Mouse (Mus musculus): ENCODE measurements around the gene Crip1.

- TF ChIP-seq ZC3H11A (IDR thresholded peaks at IDR 0.05; ENCODE audit: borderline replicate concordance, low read depth, low read length) (no peak), CHD2 (IDR thresholded peaks at IDR 0.05; ENCODE audit: low read depth, low read length) (no peak), ZNF384 (IDR thresholded peaks at IDR 0.05; ENCODE audit: low read depth, low read length) (no peak), HCFC1 (IDR thresholded peaks at IDR 0.05; ENCODE audit: borderline replicate concordance, insufficient read depth, low read length) (no peak), MAFK (IDR thresholded peaks at IDR 0.05; ENCODE audit: insufficient read depth, low read depth, low read length) (no peak)
Measured at GRCm38 (mm10) chr12:113151046-113151445, 4.9 kb downstream of the Crip1 start.

Data from ES-E14 (cell line).